Mouse (Mus musculus) urinary bladder, postnatal 36 days (tissue): ENCODE data around the gene Vgll1.

Source experiments
- DNase-seq, 2 experiments: peaks; one replicate each; pipeline ENCODE4 v3.0.0; 2022; ENCODE audit warnings: low spot score in 2 of 2, mixed read lengths in 1 of 2

The Vgll1 gene

GRCm38 (mm10) chrX:57087806-57088205 is at the start of gene Vgll1:
Gene Vgll1 (plus strand): TSS chrX:57088106.
- DNase-seq = no peak

- DNase-seq = no peak
Measured at GRCm38 (mm10) chrX:57042774-57043173, 45.1 kb upstream of the Vgll1 start, which contains the start of gene Brs3. Gene Brs3 (plus strand): TSS chrX:57043074.

GRCm38 (mm10) chrX:57043869-57044268 is 44.0 kb upstream of the Vgll1 start:
- DNase-seq = no peak

GRCm38 (mm10) chrX:57052848-57053173 is 35.1 kb upstream of the Vgll1 start:
- DNase-seq = no peak

- DNase-seq = peak; percentile 72 to 73
Measured at GRCm38 (mm10) chrX:57053174-57053992, 34.5 kb upstream of the Vgll1 start, which contains the start of gene Htatsf1. Gene Htatsf1 (plus strand): TSS chrX:57053583.

GRCm38 (mm10) chrX:57053993-57054385 is 33.9 kb upstream of the Vgll1 start:
- no peak for DNase-seq

- DNase-seq = no peak
Measured at GRCm38 (mm10) chrX:57081496-57081895, 6.4 kb upstream of the Vgll1 start.

GRCm38 (mm10) chrX:57103415-57103814 is 15.5 kb downstream of the Vgll1 start:
- DNase-seq = no peak

GRCm38 (mm10) chrX:57106956-57107355 is 19.1 kb downstream of the Vgll1 start:
- DNase-seq = no peak

GRCm38 (mm10) chrX:57118143-57118542 is 30.2 kb downstream of the Vgll1 start:
- DNase-seq = no peak

GRCm38 (mm10) chrX:57120768-57121167 is 32.9 kb downstream of the Vgll1 start:
- no peak for DNase-seq

- DNase-seq = no peak
Measured at GRCm38 (mm10) chrX:57130633-57131032, 42.7 kb downstream of the Vgll1 start.

- no peak for DNase-seq
Measured at GRCm38 (mm10) chrX:57137627-57138026, 49.7 kb downstream of the Vgll1 start.

- DNase-seq = no peak
Measured at GRCm38 (mm10) chrX:57153520-57153919, 65.6 kb downstream of the Vgll1 start.
